ENCODE assay signal across 11 mouse cellular contexts in the genomic region with DNA sequence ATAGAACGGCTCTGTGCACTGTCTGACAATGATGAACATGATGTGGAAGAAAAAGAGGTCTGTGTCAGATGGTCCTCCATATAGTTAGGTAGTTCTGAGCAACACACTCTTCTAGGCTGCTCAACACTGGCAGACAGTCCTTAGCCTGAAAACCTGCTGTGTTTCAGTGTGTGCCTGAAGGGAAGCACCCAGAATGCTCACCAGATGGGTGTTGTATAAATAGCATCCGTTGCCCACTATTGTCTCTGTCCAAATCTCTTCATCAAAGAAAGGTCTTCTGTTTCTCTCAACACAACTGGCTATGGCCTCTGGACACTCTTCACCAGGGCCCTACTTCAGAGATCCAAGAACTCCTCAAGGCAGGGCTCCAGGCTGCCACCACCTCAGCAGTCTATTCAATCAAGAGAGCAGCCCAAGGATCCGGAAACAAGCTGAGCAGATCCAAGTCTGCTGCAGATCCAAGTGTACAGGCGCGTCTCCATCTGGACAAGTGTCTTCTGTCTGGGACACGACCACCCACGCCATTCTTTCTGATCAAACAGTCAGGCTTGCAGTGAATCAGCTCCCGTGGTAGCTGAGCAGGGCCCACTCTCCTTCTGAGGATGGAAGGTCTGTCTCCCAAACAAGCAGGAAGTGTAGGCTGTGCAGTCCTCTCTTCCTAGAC. TPM values are rescaled to one million over a fixed set of nuclear protein-coding genes. Genes with fewer than 3 reads are reported as not detected.
A peak's percentile ranks its signal among the peaks of the same experiment; 100 is the strongest.
DNase-seq lines count a peak whose midpoint lies in the region; ATAC-seq and TF ChIP-seq lines count a peak whose summit lies in the region.
"Had no signal": no experiment of that assay in that cellular context is flagged by ENCODE, and none has a peak within 500 bp of the region (broad histone marks: within the 10 kb centered on the region; RNA-seq: fewer than 3 reads in every experiment).

No protein-coding gene starts in this region.

- no peaks in the 10 kb centered on the region for H3K27me3 ChIP-seq in lung, postnatal 0 days (replicated peaks; ENCODE audit: insufficient read depth, low read length)
- no peaks in the 10 kb centered on the region for H3K27me3 ChIP-seq in midbrain, embryonic 10.5 days (ENCODE audit: low read depth, poor library complexity, severe bottlenecking)
- H3K27me3 ChIP-seq: hindbrain, embryonic 12.5 days had no signal

- no peak overlapping the region for H3K4me2 ChIP-seq in lung, postnatal 0 days (replicated peaks; ENCODE audit: low read depth, low read length)
- H3K4me2 ChIP-seq: hindbrain, embryonic 12.5 days had no signal

- TF ChIP-seq EP300 in lung, postnatal 0 days (IDR thresholded peaks at IDR 0.05), result no peak

- 82% methylated on average over 8 of the region's 8 CpGs for WGBS in lung, postnatal 0 days
- WGBS in lung, adult 2 months, result 62% methylated on average over 8 of the region's 8 CpGs
- WGBS in midbrain, embryonic 10.5 days, result 91% methylated on average over 8 of the region's 8 CpGs

- no peak overlapping the region for H3K9ac ChIP-seq in lung, postnatal 0 days (replicated peaks; ENCODE audit: low read depth)
- H3K9ac ChIP-seq: hindbrain, embryonic 12.5 days had no signal

- H3K4me3 ChIP-seq in lung, postnatal 0 days (ENCODE audit: low read depth, low read length), result no peak overlapping the region
- H3K4me3 ChIP-seq in lung, adult 2 months (replicated peaks; ENCODE audit: extremely low read depth, low read depth, low read length), result no peak overlapping the region
- no peak overlapping the region for H3K4me3 ChIP-seq in midbrain, embryonic 10.5 days
- H3K4me3 ChIP-seq: hindbrain, embryonic 12.5 days had no signal

- H3K4me1 ChIP-seq in lung, postnatal 0 days (ENCODE audit: insufficient read depth, low read depth, low read length), result no peaks in the 10 kb centered on the region
- peaks cover 8% of the 10 kb centered on the region for H3K4me1 ChIP-seq in lung, adult 2 months (ENCODE audit: control insufficient read depth, insufficient read depth, low read length)
- H3K4me1 ChIP-seq in midbrain, embryonic 10.5 days, result peaks cover 15% of the 10 kb centered on the region
- H3K4me1 ChIP-seq: hindbrain, embryonic 12.5 days had no signal

- intact Hi-C loops in left cerebral cortex, postnatal 14 days (cut with DNase I), result no loop called here

- 0 out of 2 replicates have a peak, but pooled peaks have one; percentile 12 for ATAC-seq in lung, postnatal 0 days

- no peak for DNase-seq in lung, postnatal 0 days (ENCODE audit: low spot score)
- no peak for DNase-seq in lung, adult 2 months
- DNase-seq in layer of hippocampus, adult 8-10 months (ENCODE audit: low spot score in 2 of 2), result peak; percentile 83 to 85
- peak; percentile 76 to 89 for DNase-seq in left cerebral cortex, postnatal 14 days (ENCODE audit: low spot score in 2 of 2)
- peak; percentile 18 for DNase-seq in right cerebral cortex, postnatal 4 days
- no peak for DNase-seq in adrenal gland, adult 2 months
- no peak for DNase-seq in midbrain, embryonic 10.5 days (ENCODE audit: low spot score)
- DNase-seq in urinary bladder, postnatal 25 days (ENCODE audit: low spot score), result no peak
- DNase-seq: cerebellum, adult 9-10 months; kidney, adult 2 months had no signal

- no peak for TF ChIP-seq CTCF in lung, postnatal 0 days (IDR thresholded peaks at IDR 0.05)
- no peak for TF ChIP-seq CTCF in lung, adult 2 months (IDR thresholded peaks at IDR 0.05; ENCODE audit: insufficient read depth, low read length)

- no peak for TF ChIP-seq POLR2A in lung, adult 2 months (IDR thresholded peaks at IDR 0.05; ENCODE audit: borderline replicate concordance, extremely low read depth, low read depth, low read length)

- H3K36me3 ChIP-seq in lung, postnatal 0 days (ENCODE audit: insufficient read depth, low read length), result no peaks in the 10 kb centered on the region
- no peaks in the 10 kb centered on the region for H3K36me3 ChIP-seq in midbrain, embryonic 10.5 days
- H3K36me3 ChIP-seq: hindbrain, embryonic 12.5 days had no signal

- H3K27ac ChIP-seq in lung, postnatal 0 days (ENCODE audit: low read length), result no peak overlapping the region
- no peak overlapping the region for H3K27ac ChIP-seq in midbrain, embryonic 10.5 days (replicated peaks)
- H3K27ac ChIP-seq: hindbrain, embryonic 12.5 days had no signal

- no peaks in the 10 kb centered on the region for H3K9me3 ChIP-seq in lung, postnatal 0 days (ENCODE audit: low read length)
- H3K9me3 ChIP-seq in midbrain, embryonic 10.5 days (replicated peaks), result no peaks in the 10 kb centered on the region
- H3K9me3 ChIP-seq: hindbrain, embryonic 12.5 days had no signal

RNA-seq across cellular contexts. Expression of a gene that starts 55.1 kb away (rescaled TPM):
- 36.4 and 42.0 TPM in 2 replicates for polyA plus RNA-seq in lung, postnatal 0 days (2015; fragmentation: Nextera tagmentation; extraction: Ambion mirVana)
- 34.0 and 36.0 TPM in 2 replicates for polyA plus RNA-seq in lung, adult 2 months (2012; rRNA removed)
- total RNA-seq in layer of hippocampus, adult 8-10 months (2022), result 10 to 100 TPM; 27.4 to 35.4 (median 30.8) TPM
- 10 to 100 TPM; 59.4 to 65.2 TPM for total RNA-seq in left cerebral cortex, postnatal 14 days (2021)
- 10 to 100 TPM; 10.7 to 16.3 TPM for total RNA-seq in adrenal gland, adult 2 months (2021)
- polyA plus RNA-seq in adrenal gland, adult 2 months (2012; rRNA removed), result 8.8 and 10.5 TPM in 2 replicates
- 46.5 and 59.2 TPM in 2 replicates for polyA plus RNA-seq in midbrain, embryonic 10.5 days (2016; fragmentation: Nextera tagmentation; extraction: Ambion mirVana)

Comparison
In these comparisons a context has a peak if more than half of its experiments do, and no peak if none do; other contexts are left out.
1. DNase-seq: peak in layer of hippocampus, adult 8-10 months (2 of 2), left cerebral cortex, postnatal 14 days (2 of 2) and right cerebral cortex, postnatal 4 days (single experiment); none in lung, postnatal 0 days (single experiment), lung, adult 2 months (single experiment), adrenal gland, adult 2 months (single experiment), midbrain, embryonic 10.5 days (single experiment) and urinary bladder, postnatal 25 days (single experiment).